Mouse (Mus musculus) midbrain, postnatal 0 days (tissue): Measurements from ENCODE around the gene Cxcl10. TPM values are rescaled to one million over a fixed set of nuclear protein-coding genes. Genes with fewer than 3 reads are reported as not detected.

Source experiments
- ATAC-seq: fragments of 200-750 bp; cut with Nextera tagmentation; 2 replicates; pipeline ENCODE4 v1.8.0; 2017; ENCODE audit warnings: moderate number of reproducible peaks, mild to moderate bottlenecking, moderate TSS enrichment, moderate library complexity; ENCODE audit not compliant: low FRiP score
- DNase-seq: peaks from one replicate; pipeline ENCODE4 v3.0.0-alpha.2; 2015; ENCODE audit warnings: low spot score
- H3K27ac ChIP-seq: fragments of 300-500 bp; sonication (generic); 2 replicates; pipeline ENCODE4 v1.5.1; 2014; ENCODE audit warnings: low read depth, mild to moderate bottlenecking, low read length, mixed read lengths
- H3K27me3 ChIP-seq: fragments of 300-500 bp; sonication (generic); 2 replicates; pipeline ENCODE4 v1.6.1; 2014; ENCODE audit warnings: low read length, control low read depth, mixed read lengths; ENCODE audit not compliant: insufficient read depth
- H3K36me3 ChIP-seq: fragments of 300-500 bp; sonication (generic); 2 replicates; pipeline ENCODE4 v1.6.1; 2014; ENCODE audit warnings: low read length, control low read depth, mixed read lengths; ENCODE audit not compliant: insufficient read depth
- H3K4me1 ChIP-seq: fragments of 300-500 bp; sonication (generic); 2 replicates; pipeline ENCODE4 v1.6.1; 2014; ENCODE audit warnings: mild to moderate bottlenecking, control low read depth, antibody characterized with exemption, low read length, mixed read lengths; ENCODE audit not compliant: insufficient read depth
- H3K4me2 ChIP-seq: fragments of 300-500 bp; sonication (generic); 2 replicates; pipeline ENCODE4 v1.6.1; 2014; ENCODE audit warnings: low read depth, mild to moderate bottlenecking, low read length, mixed read lengths; ENCODE audit not compliant: poor library complexity, severe bottlenecking
- H3K4me3 ChIP-seq: fragments of 300-500 bp; sonication (generic); 2 replicates; pipeline ENCODE4 v1.5.1; 2014; ENCODE audit warnings: low read depth, mild to moderate bottlenecking, low read length, moderate library complexity
- H3K9ac ChIP-seq: fragments of 300-500 bp; sonication (generic); replicated peaks from 2 replicates; pipeline ENCODE4 v1.6.1; 2014; ENCODE audit warnings: mild to moderate bottlenecking, low read length, moderate library complexity, mixed read lengths; ENCODE audit not compliant: poor library complexity, severe bottlenecking
- H3K9me3 ChIP-seq: fragments of 300-500 bp; sonication (generic); 2 replicates; pipeline ENCODE4 v1.6.1; 2016; ENCODE audit warnings: low read length, control low read depth
- CTCF ChIP-seq: IDR thresholded peaks from 2 replicates; pipeline ENCODE4 v1.5.1; 2016; ENCODE audit warnings: antibody characterized with exemption, mild to moderate bottlenecking
- WGBS: fragments of 180-500 bp; shearing (Covaris S2); extraction: QIAGEN DNeasy Blood & Tissue Kit; methylation state at CpG from one replicate; pipeline ENCODE4 v1.1.7; 2014; 5-methylcytosine and 5-hydroxymethylcytosine counted together
- polyA plus RNA-seq: library from polyadenylated mRNA; unstranded; fragments of >200 nt; fragmentation: Nextera tagmentation; extraction: Ambion mirVana; gene quantifications from 2 replicates; pipeline ENCODE4 v1.2.1, GENCODE M21; 2015
- total RNA-seq: library from RNA; depleted of rRNA; stranded (reverse); fragments of >200 nt; gene quantifications from 2 replicates; pipeline ENCODE4 v1.2.3, GENCODE M21; 2014; rRNA removed

Cxcl10 gene
- total and polyA plus RNA-seq, 2 experiments from 2014 or later = 0.28 TPM; not detected in 1

DNA sequence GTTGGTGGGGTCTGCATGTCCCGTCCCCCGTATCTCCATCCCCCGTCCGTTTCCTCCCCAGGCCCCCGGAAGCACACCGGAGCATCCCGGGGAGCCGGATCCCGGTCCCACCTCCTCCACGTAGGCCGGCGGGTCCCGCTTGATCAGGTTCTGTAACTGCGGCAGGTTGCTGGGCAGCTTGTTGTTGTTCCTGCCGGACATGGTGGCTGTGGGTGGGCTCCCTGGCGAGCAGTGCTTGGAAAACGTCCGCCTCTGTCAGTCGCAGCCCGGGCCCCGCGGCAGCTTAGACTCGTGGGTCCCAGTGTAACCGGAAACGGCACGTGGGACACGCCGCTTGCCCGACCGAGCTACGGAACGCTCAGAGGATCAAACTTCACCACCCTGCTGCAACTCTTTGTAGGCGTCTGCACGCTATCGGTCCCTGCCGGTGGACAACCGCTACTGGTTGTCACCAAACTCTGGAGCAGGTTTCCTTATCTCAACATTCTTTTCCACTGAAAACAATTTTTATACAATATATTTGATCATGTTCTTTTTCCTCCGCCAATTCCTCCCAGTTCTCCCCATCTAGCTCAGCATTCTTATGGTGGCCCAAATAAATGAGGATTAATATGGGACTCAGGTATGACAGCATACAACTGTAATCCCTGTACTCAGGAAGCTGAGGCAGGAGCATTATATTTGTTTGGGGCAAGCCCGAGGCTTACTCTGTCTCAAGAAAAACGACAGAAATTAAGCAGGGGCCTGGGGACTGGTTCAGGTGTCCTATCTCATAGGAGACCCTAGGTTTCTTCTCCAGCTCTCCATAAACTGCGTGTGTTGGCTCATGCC, 38.8 kb downstream of the Cxcl10 start, which contains the start of gene Sdad1:
Sdad1 (minus strand) TSS at position 799 of the 831 bp plus-strand sequence.
- peak within 1 kb of the TSS; percentile 49 for H3K4me2 ChIP-seq
- DNase-seq = peak; percentile 96
- peak; percentile 85 for TF ChIP-seq CTCF
- H3K27ac ChIP-seq = peak within 1 kb of the TSS; percentile 44
- H3K4me3 ChIP-seq = peak within 1 kb of the TSS; percentile 78
- no peaks in the 10 kb centered on the region for H3K9me3 ChIP-seq
- H3K4me1 ChIP-seq = peaks cover 7% of the 10 kb centered on the region; the same call in 1 of the 2 replicates
- 2% methylated on average over 41 of the region's 41 CpGs for WGBS
- no peaks in the 10 kb centered on the region for H3K27me3 ChIP-seq
- ATAC-seq = peak; percentile 97
- peak within 1 kb of the TSS; percentile 73 for H3K9ac ChIP-seq
- peaks cover 16% of the 10 kb centered on the region for H3K36me3 ChIP-seq

DNA sequence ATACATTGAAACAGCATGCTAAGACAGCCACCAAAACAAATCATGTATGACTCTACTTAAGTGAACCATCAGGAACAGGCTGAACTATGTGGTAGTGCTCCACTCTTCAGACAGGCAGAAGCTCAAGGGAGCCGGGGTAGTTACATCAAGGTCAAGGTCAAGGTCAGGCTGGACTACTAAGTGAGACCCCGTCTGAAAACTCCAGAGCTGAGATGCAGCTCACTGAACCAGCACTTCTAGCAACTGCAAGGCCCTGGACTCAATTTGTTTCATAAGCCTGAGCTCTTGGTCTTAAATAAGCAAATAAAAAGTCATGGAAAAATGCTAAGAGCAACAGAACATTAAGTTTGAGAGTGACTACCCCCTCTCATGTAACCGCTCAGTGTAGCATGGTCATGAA, 44.4 kb downstream of the Cxcl10 start:
- peaks cover 68% of the 10 kb centered on the region for H3K36me3 ChIP-seq
- no peak overlapping the region for H3K9ac ChIP-seq
- H3K4me1 ChIP-seq = peaks cover 7% of the 10 kb centered on the region; the same call in 1 of the 2 replicates
- no peaks in the 10 kb centered on the region for H3K9me3 ChIP-seq
- no peak for TF ChIP-seq CTCF
- H3K4me2 ChIP-seq = no peak overlapping the region
- H3K4me3 ChIP-seq = no peak overlapping the region
- 90% methylated on average over 3 of the region's 3 CpGs for WGBS
- ATAC-seq (no peak), DNase-seq (no peak)
- no peak overlapping the region for H3K27ac ChIP-seq
- no peaks in the 10 kb centered on the region for H3K27me3 ChIP-seq

DNA sequence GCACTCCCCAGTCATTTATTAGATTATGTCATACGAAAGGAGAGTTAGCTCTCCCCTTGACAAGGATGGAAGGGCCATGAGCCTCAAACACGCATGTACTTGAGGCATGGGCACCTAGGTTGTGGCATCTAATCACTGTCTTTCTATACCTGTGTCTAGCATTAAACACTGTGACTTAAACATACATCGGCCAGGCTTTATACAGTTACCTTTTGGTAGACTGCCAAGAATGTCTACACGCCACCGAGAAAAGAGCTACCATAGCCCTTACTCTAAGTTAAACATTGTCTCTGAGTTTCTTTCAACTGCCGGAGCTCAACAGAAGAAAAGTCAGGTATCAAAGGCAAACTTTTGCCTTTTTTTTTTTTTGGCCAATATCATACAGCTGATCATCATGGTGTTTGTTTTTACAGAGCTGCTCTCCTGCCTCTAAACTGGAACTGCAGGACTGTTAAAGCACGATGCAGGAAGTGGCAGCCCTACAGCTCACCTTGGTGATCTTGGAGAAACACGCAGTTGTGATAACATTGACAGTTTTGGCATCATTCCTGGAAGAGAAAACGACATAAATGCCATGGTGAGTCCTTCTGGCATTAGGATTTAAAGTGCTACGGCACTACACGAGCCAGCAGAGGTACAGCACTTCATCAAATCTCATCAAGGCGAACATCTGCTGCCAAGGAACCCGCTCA, 46.4 kb downstream of the Cxcl10 start:
- WGBS = 92% methylated on average over 13 of the region's 13 CpGs
- no peak for DNase-seq
- H3K27me3 ChIP-seq = no peaks in the 10 kb centered on the region
- no peak overlapping the region for H3K4me3 ChIP-seq
- peaks cover 79% of the 10 kb centered on the region for H3K36me3 ChIP-seq
- ATAC-seq = no peak
- no peaks in the 10 kb centered on the region for H3K4me1 ChIP-seq
- H3K4me2 ChIP-seq = no peak overlapping the region
- no peak overlapping the region for H3K9ac ChIP-seq
- no peak for TF ChIP-seq CTCF
- H3K9me3 ChIP-seq = no peaks in the 10 kb centered on the region
- H3K27ac ChIP-seq = no peak overlapping the region

Other genes starting within 250 kb of the Cxcl10 start
- gene Uso1, start 211.0 kb downstream of the Cxcl10 start, total RNA-seq = 22.4 and 23.6 TPM in 2 replicates
- gene Uso1, start 211.0 kb downstream of the Cxcl10 start, polyA plus RNA-seq = 25.9 and 27.0 TPM in 2 replicates
- gene U90926, start 133.5 kb downstream of the Cxcl10 start, total RNA-seq = not detected in 2 replicates
- gene U90926, start 133.5 kb downstream of the Cxcl10 start, polyA plus RNA-seq = not detected in 2 replicates
- gene Ppef2, start 92.6 kb downstream of the Cxcl10 start, total RNA-seq = 0.60 and 2.3 TPM in 2 replicates
- 0.47 and 0.66 TPM in 2 replicates for gene Ppef2, start 92.6 kb downstream of the Cxcl10 start, polyA plus RNA-seq
- 23.5 and 28.7 TPM in 2 replicates for gene Naaa, start 70.7 kb downstream of the Cxcl10 start, total RNA-seq
- 20.0 and 23.1 TPM in 2 replicates for gene Naaa, start 70.7 kb downstream of the Cxcl10 start, polyA plus RNA-seq
- 33.1 and 38.7 TPM in 2 replicates for gene Sdad1, start 38.4 kb downstream of the Cxcl10 start, total RNA-seq
- 27.2 and 33.2 TPM in 2 replicates for gene Sdad1, start 38.4 kb downstream of the Cxcl10 start, polyA plus RNA-seq
- gene Cxcl9, start 20.8 kb downstream of the Cxcl10 start, total RNA-seq = not detected in 2 replicates
- not detected in 2 replicates for gene Cxcl9, start 20.8 kb downstream of the Cxcl10 start, polyA plus RNA-seq
- gene Art3, start 17.1 kb downstream of the Cxcl10 start, total RNA-seq = 4.2 and 4.7 TPM in 2 replicates
- 5.5 and 7.1 TPM in 2 replicates for gene Art3, start 17.1 kb downstream of the Cxcl10 start, polyA plus RNA-seq
- 91.8 and 145 TPM in 2 replicates for gene Nup54, start 86.3 kb upstream of the Cxcl10 start, total RNA-seq
- gene Nup54, start 86.3 kb upstream of the Cxcl10 start, polyA plus RNA-seq = 52.1 and 52.6 TPM in 2 replicates
- 139 and 160 TPM in 2 replicates for gene Scarb2, start 157.9 kb upstream of the Cxcl10 start, total RNA-seq
- 23.8 and 25.3 TPM in 2 replicates for gene Scarb2, start 157.9 kb upstream of the Cxcl10 start, polyA plus RNA-seq
- 1.2 and 1.9 TPM in 2 replicates for gene Fam47e, start 206.2 kb upstream of the Cxcl10 start, total RNA-seq
- 1.5 and 1.7 TPM in 2 replicates for gene Fam47e, start 206.2 kb upstream of the Cxcl10 start, polyA plus RNA-seq